Mouse (Mus musculus) adrenal gland, postnatal 14 days (tissue): ENCODE data around the gene Ing2. TPM values are rescaled to one million over a fixed set of nuclear protein-coding genes. Genes with fewer than 3 reads are reported as not detected.

Experiments used
- total RNA-seq: library from RNA; stranded (reverse); gene quantifications from 2 replicates; pipeline ENCODE4 v1.2.3, GENCODE M21; 2021

The Ing2 gene
- total RNA-seq, 1 experiment from 2014 or later: 21.2 TPM

Other genes starting within 250 kb of the Ing2 start
- 13.6 and 15.2 TPM in 2 replicates for gene Stox2, start 229.2 kb downstream of the Ing2 start, total RNA-seq
- gene Trappc11, start 142.1 kb downstream of the Ing2 start, total RNA-seq: 33.1 and 33.5 TPM in 2 replicates
- gene Rwdd4a, start 141.9 kb downstream of the Ing2 start, total RNA-seq: 59.7 and 60.9 TPM in 2 replicates
- gene Cdkn2aip, start 38.4 kb upstream of the Ing2 start, total RNA-seq: 12.7 and 14.0 TPM in 2 replicates
- gene Cldn24, start 146.6 kb upstream of the Ing2 start, total RNA-seq: not detected in 2 replicates
- 0.53 and 0.59 TPM in 2 replicates for gene Cldn22, start 148.9 kb upstream of the Ing2 start, total RNA-seq